Mouse (Mus musculus) B cell, adult 2 months (primary cell): ENCODE results near the gene 4930519G04Rik.
"Not testable (repeated sequence)": the region's sequence is repeated elsewhere in the genome, so short reads cannot be mapped to it uniquely, and the experiment has no call there.

ENCODE experiments used
- DNase-seq, 2 experiments: peaks; one replicate each; pipeline ENCODE4 v3.0.0; 2022

Gene 4930519G04Rik

DNA sequence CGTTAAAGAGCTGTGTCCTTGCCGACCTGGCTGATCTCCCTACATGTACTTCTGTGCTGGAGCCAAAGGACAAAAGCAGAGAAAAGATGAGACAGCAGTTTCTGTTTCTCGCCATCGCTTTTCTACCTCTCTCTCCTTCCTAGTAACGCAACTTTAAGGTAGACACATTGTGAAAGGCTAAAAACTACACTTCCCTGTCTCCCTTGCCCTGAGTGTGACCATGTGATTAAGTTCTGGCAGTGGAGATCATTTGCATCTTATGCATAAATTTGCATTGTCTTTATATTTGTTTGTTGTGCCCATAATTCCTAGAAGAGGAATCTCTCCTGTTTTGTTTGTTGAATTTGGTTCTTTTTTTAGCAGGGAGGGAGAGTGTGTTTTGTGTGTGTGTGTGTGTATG is 62.4 kb downstream of the 4930519G04Rik start:
- DNase-seq, result no peak

DNA sequence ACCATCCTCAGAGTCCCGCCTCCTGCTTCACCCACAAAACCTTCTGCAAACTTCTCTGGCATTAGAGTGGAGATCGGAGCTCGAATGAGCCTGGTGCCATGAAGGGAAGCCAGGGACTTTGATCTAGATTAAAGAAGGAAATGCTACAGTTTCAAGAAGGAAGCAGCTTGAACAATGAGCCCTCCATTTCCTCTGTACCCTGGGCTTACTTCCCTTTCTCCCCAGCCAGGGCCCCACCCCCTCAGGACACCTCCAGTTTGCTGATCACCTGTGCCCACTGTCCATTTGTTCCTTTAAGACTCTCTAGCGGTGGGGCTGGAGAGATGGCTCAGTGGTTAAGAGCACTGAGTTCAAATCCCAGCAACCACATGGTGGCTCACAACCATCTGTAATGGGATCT is 63.3 kb downstream of the 4930519G04Rik start:
- DNase-seq, result peak; percentile 75 to 78

DNA sequence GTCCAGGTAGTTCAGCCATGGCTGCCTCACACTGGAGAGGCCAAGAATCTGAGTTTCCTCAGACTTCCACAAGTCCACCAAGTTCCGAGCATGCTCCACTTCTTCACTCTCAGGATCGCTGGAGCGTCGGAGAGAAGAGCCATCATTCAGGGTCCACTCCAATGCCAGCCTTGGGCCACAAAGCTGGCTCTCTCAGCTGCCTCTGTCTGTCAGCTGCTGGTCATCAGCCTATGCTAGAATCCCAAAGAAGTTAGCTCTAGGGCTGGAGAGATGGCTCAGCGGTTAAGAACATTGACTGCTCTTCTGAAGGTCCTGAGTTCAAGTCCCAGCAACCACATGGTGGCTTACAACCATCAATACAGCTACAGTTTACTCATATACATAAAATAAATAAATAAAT is 63.9 kb downstream of the 4930519G04Rik start:
- not testable (repeated sequence) for DNase-seq

DNA sequence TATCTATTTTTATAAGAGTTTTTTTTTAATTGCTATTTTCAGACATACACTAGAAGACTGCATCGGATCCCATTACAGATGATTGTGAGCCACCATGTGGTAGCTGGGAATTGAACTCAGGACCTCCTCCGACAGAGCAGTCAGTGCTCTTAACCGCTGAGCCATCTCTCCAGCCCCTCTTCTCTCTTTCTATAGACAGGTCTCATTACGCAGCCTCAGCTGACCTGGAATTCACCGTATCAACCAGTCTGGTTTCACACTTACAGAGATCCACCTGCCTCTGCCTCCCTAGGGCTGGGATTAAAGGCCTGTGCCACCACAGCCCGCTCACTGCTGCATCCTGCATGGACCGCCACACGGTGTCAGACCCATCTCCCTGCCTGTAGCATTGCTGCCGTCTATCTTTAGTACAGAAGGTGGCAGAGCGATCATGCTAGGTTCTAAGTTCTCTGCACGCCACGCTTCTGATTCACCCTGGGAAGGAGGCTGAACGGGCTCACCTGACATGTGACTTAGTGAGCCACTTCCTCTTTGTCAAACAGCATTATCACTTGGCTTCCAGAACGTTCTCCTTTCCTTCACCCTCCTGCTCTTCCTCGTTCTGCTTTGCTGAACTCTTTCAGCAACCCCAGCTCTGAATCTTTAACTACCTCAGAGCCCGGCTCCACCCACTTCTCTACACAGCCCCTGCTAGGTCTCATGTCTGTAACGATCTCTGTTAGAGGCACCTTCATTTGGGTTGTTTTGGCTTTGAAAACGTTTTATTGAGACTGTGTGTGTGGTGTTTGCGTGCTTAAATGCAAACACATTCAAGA is 68.3 kb downstream of the 4930519G04Rik start:
- peak; percentile 84 to 87 for DNase-seq

DNA sequence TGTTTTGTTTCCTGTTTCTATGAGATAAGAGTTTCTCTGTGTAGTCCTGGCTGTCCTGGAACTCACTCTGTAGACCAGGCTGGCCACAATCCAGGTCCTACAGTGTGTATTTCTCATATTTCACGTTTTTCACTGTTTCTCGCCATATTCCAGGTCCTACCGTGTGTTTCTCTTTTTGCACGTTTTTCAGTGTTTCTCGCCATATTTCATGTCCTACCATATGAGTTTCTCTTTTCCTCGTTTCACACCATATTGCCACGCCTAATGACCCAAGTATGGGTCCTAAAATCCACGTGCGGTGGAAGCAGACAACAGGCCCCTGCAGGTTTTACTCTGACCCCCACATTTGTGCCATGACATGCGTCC is 68.9 kb downstream of the 4930519G04Rik start:
- no peak for DNase-seq

DNA sequence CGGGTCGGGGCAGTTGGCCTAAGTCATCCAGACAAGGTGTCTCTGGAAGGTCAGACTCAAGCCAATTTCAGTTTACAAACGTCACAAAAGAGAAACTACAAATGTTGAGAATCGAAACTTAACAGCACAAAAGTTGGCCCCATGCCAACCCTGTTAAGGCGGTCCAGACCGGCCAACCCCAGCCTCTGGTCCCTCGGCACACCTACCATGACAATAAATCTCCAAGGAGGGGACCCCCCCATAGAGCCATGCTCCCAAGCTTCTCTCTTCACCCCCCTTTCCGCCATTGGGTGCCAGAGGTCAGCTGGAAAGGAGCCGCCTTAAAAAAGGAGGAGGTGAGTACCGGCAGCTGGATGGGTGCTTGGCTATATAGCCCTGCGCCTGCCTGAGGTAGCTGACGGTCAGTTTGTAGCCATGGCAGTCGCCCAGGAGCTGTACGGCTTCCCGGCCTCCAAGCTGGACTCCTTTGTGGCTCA is 69.6 kb downstream of the 4930519G04Rik start, which contains the start of gene Oasl1:
Gene Oasl1 (plus strand): TSS at position 243 of the 476 bp plus-strand sequence.
- peak; percentile 79 to 82 for DNase-seq

DNA sequence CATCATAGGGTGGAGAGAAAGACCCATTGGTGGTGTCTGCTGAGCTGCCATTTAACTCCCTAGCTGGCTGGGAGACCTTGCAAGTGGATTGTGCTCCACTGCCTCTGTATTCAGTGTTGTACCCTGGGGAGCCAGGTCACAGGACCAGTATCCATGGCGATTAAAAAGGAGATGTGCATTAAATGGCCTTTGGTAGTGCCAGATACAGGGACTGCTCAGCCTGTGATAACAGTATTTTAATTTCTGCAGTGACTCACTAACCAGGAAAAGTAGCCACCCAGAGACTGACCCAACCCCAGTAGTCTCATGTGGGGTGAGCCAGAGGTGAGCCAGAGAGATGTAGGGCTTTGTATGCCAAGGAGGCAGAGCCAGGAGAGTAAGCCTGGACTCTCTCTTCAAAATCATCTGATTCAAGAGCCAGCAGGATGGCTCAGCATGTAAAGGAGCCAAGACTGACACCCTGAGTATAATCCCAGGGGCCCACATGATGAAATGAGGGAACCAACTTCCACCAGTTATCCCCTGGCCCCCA is 72.8 kb downstream of the 4930519G04Rik start:
- no peak for DNase-seq

DNA sequence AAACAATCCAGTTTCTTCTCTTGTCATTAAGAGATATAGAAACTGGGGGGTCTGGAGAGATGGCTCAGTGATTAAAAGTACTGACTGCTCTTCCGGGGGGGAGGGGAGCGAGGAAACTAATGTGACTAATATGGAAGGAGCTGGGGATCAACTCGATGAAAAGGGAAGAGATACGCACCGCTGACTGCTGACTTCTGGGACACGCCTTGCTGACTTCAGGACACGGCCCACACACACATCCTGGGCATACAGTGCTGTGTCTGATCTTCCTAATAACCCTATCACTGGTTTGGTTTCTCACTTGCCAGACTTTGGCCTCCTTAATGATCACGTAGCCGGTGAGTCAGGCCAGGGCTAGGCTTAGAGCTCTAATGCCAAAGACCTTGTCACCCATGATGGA is 73.3 kb downstream of the 4930519G04Rik start:
- no peak for DNase-seq

DNA sequence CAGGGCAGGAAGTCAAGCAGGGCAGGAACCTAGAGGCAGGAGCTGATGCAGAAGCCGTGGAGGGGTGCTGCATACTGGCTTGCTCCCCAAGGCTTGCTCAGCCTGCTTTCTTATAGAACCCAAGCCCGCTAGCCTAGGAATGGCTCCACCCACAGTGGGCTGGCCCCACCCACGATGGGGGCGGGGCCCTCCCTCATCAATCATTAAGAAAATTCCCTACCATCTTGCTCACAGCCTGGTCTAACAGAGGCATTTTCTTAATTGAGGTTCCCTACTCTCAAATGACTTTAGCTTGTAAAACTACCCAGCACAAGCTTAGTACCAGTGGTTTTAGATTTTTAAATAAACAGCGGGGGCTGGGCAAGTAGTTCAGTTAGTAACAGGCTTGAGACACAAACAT is 78.2 kb downstream of the 4930519G04Rik start:
- DNase-seq, result no peak

DNA sequence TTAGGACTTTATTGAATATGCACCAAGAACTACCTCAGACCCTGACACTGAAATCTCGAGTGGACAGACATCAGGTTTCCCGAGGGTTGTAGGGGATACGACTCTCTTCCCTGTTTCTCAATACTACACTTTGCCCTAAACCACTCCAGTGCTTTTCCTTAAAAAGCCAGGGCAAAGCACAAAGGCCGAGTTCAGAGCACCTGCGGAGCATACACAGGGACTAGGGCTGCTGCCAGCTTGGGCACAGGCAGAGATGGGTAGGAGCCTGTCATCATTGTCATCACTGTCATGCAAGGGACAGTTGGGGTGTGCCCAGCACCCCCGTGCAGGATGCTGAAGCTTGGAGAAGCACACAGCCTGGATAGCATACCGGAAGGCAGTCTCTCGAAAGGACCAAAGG is 79.7 kb downstream of the 4930519G04Rik start:
- DNase-seq, result no peak
